Mouse (Mus musculus): Measurements from ENCODE around the gene Gbp6.
"Not testable (repeated sequence)": the region's sequence is repeated elsewhere in the genome, so short reads cannot be mapped to it uniquely, and the experiment has no call there.

The Gbp6 gene

DNA sequence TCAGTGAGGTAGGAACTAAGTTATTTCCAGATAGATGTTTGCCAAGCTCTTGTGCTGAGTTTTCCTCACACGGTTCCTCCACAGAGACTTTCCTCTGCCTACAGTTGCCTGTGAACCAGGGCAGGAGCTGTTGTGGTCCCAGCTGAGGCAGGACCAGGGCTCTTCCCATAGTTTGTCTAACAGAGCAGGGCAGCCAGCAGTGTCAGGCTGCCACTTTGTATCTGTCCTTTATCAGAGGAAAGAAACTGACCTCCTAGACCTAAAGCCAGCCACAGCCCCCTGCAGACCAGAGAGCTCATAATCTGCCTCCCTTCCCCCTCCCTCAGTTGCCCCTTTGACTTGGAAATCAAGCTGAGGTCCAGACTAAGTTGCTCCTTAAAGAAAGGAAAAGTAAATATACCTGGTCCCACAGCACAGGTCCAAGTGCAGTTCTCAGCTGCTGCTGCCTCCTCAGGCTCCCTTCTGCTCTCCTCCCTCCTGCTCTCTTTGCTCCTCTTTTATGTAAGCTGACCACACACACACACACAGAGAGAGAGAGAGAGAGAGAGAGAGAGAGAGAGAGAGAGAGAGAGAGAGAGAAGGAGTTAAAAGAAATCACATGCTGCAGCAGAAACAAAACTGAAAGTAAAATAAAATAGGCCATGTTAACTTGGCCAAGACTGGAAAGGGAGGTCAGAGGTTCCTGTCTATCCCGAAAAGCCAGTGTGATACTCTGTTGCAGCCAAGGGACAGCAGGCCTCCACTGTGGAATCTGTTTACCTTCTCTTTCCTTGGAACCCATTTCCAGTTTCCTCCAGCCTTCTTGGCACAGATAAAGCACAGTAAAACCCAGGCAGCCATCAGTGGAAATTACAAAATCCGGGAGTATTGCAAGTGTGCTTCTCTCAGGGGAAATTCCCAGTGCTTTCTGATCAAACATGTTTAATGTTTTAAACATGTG lies at the start of gene Gbp6, which contains the start of gene Gm43302:
Gbp6 (minus strand) TSS at position 473 of the 940 bp plus-strand sequence.
Gm43302 (minus strand) TSS at position 470 of the 940 bp plus-strand sequence.
- DNase-seq: peak; percentile 70 to 76

DNA sequence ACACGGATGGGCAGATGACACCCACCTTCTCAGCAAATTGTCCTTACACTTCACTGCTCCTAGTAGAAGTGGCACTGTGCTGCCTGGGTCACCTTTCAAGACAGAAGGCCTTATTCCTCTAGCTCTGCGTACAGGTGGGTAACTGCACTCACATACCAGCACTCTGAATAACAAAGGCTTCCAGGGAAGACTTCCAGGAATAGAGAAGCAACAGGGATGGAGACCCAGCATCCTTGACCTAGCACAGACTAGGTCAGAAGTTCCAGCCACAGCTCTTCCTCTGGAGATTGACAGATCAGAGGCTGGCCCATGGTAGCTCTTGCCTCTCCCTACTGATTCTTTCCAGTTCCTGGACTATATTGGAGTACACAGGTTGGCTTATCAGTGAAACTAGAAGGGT lies 47.8 kb upstream of the Gbp6 start:
- DNase-seq: no peak

DNA sequence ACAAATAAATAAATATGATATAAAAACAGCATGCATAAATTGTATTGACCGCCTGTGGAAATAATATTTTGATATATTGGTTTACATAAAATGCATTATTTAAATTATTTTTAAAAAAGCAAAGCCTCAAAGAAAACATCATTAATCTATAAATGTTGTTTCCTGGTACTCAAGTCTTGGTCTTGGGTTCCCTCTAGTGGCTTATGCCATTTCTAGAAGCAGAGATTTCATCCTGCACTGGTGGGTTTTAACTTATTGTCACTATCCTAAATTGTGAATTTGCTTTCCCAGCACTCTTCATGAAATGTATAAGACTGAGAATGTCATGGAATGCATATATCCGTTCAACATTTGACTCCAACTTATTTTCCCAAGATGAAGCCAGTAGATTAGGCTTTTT lies 29.0 kb upstream of the Gbp6 start:
- peak; percentile 36 to 63 for DNase-seq

DNA sequence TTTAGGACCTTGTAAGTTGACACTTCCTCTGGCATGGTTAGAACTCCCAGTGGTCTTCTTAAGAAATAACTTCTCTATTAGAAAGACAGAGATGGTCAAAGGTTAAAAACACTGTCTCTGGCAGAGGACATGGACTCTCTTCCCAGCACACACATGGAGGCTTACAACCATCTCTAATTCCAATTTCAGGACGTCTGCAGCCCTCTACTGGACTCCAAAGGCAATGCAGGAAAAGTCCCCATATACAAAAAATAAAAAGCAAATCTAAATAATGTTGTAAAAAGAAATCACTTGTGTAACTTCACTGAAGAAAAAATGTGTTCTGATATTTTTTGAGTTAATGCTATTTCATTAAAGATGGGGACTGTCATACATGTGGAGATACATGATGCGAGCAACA lies 17.4 kb upstream of the Gbp6 start:
- no peak for DNase-seq

DNA sequence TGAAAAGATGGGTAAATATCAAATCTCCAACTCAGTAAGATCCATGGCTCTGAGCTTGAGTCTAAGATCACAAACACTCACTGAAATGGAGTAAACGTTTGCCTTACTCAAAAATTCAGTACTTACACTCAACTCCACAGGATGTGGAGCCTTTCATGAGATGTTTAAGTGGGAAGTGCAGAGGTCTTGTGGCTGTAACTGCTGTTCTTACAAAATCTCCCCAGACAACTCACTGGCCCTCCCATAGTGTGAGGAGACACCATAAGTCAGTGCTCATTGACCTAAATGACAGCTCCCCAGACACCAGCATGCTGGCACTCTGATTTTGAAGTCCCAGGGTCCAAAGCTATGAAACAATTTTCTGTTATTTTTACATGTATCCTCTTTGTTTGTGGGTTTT lies 15.7 kb upstream of the Gbp6 start:
- not testable (repeated sequence) for DNase-seq

DNA sequence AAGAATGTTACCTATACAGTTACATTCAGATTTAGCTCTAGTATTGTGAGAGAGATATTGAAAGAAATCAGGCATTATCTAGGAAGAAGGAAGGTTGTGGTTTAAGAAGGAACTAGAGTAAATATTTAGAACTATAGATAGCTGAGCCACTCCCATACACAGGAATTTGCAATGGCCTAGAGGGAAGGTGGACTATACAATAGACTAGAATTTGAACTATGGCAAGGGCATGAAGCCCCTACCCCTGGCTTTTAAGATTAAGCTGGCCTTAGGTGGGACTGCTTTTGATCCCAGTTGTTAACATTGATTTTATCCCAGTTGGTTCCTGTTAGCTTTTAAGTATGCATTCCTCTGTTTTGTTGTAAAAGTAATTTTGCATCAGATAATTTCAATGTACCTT lies 13.4 kb upstream of the Gbp6 start:
- DNase-seq: not testable (repeated sequence)

DNA sequence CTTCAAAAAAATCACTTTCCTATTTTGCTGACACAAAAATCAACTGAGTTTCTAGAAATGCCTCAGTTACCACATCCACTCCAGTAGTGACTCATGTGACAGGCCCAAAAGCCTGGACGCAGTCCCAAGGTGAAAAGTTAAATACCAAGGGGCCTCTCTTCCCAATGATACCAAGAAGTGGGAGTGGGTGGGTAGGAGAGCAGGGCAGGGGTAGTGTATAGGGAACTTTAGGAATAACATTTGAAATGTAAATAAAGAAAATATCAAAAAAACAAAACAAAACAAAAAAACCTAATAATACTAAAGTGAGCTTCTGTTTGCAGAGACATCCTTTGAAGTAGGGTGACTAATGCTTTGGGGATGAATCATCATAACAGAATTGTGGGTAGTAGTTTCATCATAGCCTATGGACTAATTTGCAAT lies 12.7 kb upstream of the Gbp6 start:
- DNase-seq: no peak

DNA sequence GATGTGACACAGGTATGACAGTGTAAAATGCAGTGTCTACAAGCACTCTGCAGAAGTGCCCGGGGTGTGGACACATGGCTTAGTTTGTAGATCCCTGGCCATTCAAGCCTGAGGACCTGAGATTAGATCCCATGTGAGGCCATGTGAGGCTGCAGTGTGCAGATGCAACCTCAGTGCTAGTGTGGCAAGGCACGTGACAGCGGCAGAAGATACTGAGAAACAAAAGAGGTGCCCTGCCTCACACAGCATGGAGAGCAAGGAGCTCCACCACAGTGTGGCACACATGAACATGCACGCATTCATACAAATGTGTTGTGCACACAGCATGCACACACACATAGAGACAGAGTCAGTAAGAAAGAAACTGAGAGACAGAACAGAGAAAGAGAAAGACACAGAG lies 12.2 kb upstream of the Gbp6 start:
- not testable (repeated sequence) for DNase-seq

DNA sequence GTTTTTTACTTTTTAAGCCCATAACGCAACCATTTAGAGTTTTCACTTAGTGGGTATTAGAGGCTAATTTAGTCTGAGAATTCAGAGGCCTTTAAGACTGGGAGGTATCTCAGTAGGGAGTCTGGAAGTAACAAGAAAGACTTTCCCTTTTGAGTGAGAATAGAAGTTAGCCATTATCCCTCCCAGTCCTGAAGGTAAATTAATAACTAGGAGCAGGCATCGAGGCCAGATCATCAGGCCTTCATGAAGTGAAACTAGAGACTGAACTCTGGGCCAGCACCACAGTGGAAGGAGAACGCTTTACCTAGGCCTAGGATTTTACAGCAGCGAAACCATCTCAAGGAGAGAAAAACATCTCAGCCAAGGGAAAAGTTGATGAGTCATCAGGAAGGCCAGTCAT lies 8.5 kb upstream of the Gbp6 start:
- DNase-seq: no peak

DNA sequence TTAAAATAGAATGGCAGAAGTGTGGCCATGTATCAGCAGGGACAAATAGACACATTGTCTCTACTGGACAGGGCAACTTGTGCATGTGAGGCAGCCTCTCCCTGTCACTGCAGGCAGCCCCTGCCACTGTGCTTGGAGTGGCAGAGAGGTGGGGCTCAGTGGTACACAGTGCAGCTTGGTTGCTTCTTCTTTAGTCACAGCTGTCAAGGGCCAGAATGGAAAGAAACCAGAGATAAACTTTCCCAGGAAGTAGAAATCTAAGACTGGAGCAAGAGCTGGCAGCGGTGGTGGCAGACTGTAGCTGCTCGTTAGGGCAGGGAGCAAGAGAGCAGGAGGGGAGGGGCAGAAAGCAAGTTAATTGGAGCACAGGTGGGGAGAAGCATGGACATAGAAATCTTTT lies 8.0 kb upstream of the Gbp6 start:
- DNase-seq: no peak

DNA sequence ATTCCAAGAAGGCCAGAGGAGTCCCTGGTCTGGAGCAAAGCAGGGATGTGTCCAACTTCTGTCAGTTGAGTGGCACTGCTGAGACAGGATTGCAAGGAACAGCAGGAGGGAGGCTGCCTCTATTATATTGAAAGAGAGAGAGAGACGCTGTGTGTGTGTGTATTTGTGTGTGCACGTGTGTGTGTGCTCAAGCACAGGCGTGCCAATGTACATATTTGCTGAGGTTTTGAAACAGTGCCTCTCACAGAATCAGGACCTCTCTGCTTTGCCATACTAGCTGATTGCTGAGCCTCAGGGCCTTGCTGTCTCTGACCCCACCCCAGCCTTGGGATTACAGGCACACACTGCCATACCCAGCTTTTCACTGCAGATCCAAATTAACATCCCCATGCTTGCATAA lies 2.2 kb upstream of the Gbp6 start:
- DNase-seq: no peak

DNA sequence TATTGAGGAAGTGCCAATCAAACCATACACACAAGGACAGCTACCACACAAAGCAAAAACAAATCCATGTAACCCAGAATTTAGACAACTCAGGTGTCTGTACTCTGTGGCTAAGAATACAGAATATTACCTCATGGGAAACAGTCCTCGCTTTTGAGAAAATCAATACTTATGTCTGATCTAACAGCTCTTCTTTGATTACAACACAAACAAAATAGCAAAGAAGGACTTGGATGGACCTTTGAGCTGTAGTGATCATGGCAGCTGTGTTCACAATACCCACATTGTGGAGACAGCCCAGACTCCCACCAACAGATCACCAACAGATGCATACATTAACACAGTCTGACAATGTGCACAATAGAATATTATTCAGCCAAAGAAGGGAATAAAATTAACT lies 1.0 kb downstream of the Gbp6 start:
- DNase-seq: no peak

DNA sequence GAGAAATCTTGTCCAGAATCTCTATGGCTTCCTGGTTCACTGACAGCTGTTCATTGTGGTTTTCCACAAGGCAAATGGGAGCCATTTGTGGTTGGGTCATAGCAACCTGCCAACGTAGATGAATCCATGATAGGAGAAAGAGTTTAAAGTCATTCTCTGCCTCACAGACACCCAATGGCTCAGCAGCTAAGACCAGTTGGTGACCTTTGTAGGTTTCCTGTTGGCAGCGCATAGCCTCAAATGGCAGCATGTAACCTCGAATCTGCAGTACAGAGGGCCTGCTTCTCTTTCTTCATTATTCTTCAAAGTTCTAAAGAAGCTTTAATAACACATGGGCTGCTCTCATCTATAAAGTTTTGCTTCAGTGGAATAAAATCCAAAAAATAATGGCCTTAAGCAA lies 2.6 kb downstream of the Gbp6 start:
- DNase-seq: not testable (repeated sequence)

DNA sequence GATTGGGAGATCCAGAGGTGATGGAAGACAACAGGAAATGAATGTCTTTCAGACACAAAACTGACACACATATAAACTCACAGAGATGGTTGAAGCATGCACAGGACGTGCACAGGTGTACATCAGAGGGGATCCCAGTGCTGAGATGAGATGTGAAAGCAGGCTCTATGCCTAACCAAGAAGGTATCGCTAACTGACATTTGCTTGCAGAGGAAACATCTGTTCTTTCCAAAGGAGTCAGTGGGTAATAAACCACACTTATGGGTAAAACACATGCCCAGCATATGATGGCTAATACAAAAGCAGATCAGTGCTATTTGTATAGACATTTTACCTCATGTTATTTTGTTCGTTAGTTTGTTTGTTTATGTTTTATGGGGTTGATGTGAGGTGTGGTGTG lies 32.8 kb downstream of the Gbp6 start:
- DNase-seq: not testable (repeated sequence)

DNA sequence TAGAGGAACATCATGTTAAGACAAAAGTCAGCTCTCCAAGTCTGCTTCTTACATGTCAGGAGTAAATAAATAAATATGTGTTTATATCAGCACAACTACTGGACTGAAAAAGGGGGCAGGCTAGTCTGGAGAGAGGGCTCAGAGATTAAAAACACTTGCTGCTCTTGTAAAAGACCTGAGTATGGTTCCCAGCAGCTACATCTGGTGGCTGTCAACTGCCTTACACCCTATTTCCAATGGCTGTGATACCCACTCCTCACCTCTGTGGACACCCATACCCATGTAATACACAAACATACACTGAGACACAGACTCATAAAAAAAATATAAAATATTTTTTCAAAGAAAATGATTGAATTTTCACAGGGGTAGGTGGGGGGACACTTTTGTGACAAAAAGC lies 41.0 kb downstream of the Gbp6 start:
- DNase-seq: no peak

DNA sequence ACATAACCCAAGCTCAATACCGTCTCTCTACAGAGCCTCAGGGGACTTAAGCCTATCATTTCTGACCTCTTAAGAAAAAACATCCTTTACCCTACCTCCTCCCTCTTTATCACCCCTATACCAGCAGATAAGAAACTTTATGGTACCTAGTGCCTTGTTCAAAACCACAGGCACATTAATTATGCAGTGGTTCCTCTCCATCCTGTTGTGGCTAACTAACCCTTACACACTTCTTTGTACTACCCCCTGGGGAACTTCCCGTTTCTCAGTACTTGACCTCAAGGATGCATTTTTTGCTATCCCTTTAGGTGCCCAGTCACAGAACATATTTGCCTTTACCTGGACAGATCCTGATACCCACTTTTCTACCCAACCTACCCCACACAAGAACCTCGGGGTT lies 48.8 kb downstream of the Gbp6 start:
- DNase-seq: not testable (repeated sequence)

DNA sequence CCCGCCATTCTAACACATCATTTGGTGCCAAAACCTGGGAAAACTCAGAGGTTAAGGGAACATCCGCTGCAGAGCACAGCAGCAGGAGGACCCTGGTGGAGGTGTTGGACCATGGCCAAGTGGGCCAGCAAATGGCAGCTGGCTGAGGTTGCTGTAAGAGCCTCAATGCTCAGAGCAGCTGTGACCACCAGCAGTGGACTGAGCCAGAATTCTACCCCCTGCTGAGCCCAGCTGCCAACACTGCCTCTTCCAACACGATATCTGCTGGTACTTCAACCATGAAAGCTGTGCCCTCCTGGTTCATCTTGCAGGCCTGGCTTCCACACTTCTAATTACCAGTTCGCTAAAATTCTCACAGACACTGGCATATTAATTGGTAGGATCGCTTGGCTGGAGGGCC lies 52.5 kb downstream of the Gbp6 start:
- DNase-seq: peak; percentile 84 to 85

DNA sequence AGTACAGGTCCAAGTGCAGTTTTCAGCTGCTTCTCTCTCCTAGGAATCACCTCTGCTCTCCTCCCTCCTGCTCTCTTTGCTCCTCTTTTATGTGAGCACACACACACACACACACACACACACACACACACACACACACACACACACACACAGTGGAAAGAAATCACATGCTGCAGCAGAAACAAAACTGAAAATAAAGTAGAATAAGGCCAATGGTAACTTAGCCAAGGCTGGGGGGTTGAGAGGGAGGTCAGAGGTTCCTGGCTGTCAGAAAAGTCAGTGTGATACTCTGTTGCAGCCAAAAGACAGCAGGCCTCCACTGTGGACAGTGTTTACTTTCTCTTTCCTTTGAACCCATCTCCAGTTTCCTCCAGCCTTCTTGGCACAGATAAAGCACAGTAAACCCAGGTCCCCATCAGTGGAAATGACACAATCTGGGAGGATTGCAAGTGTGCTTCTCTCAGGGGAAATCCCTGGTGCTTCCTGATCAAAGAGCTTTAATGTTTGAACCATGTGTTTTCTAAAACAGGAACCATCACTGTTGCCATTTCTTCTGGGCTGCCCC lies 53.9 kb downstream of the Gbp6 start, which contains the start of gene Gbp10:
Gbp10 (minus strand) TSS at position 51 of the 565 bp plus-strand sequence.
- DNase-seq: peak; percentile 9 to 22

DNA sequence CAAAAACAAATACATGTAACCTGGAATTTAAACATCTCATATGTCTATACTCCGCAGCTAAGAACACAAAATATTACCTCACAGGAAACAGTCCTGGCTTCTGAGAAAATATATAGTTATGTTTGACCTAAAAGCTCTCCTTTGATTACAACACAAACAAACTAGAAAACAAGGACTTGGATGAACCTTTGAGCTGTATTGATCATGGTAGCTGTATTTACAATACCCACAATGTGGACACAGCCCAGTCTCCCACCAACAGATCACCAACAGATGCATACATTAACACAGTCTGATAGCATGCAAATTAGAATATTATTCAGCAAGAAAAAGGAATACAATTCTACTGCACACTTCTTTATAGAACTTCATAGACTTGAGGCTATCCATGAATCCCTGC lies 55.1 kb downstream of the Gbp6 start:
- DNase-seq: not testable (repeated sequence)

DNA sequence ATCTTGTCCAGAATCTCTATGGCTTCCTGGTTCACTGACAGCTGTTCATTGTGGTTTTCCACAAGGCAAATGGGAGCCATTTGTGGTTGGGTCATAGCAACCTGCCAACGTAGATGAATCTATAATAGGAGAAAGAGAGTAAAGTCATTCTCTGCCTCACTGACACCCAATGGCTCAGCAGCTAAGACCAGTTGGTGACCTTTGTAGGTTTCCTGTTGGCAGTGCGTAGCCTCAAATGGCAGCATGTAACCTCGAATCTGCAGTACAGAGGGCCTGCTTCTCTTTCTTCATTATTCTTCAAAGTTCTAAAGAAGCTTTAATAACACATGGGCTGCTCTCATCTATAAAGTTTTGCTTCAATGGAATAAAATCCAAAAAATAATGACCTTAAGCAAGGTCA lies 57.5 kb downstream of the Gbp6 start:
- not testable (repeated sequence) for DNase-seq

Measured in cerebellum, postnatal 10 days (tissue).